Mouse (Mus musculus) 416B (cell line): ENCODE measurements around the gene Gm4846.
"Not testable (repeated sequence)": the region's sequence is repeated elsewhere in the genome, so short reads cannot be mapped to it uniquely, and the experiment has no call there.

Source experiments
- DNase-seq: peaks from one replicate; pipeline ENCODE4 v3.0.0; 2011; ENCODE audit warnings: low read depth

The Gm4846 gene

DNA sequence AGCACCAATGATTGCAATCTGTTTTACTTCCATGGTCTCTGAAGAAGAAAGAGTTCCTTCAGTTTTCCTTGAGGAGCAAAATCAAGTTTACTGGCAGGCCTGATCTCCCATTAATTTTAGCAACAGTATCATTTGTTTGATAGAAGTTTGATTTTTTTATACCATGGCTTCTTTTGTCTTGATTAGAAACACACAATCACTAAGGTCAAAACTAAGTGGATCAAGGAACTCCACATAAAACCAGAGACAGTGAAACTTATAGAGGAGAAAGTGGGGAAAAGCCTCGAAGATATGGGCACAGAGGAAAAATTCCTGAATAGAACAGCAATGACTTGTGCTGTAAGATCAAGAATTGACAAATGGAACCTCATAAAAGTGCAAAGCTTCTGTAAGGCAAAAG is at the start of gene Gm4846:
TSS of gene Gm4846 (minus strand) at position 101 of the 400 bp plus-strand sequence.
- not testable (repeated sequence) for DNase-seq

DNA sequence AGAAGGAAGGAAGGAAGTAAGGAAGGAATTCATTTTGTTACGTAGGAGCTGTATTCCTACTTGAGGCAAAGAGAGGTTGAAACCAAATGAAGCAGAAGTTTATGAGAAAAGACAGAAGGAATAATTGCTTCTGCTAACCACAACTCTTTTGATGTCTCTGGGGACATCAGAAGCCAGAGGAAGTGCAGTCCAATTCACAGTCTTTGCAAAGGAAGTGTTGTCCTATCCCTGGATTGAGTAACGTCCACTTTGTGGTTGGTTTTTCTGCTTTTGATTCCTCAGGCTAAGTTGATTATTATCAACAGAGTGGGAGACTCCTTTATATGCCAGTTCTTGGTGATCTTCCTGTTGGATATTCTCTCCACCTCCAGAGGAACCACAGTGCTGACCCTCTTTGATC is 34.1 kb upstream of the Gm4846 start:
- not testable (repeated sequence) for DNase-seq

DNA sequence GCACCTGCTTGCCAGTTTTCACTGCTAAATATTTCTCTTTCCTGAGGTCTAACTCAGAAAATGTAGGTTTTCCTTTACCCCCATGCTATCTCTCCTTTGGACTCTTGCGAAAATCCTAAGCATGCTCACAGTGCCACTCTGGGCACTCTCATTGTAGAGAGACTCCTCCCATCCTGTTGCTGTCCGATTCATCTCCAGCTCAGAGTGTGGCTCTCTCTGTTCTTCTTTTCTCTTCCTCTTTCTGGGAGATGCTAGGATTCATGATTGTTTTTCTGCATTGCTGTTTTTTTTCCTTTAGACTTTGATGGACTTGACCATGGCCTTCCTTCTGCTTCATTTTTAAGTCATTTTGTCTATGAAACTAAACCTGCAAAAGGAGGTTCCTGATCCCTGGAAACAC is 27.3 kb upstream of the Gm4846 start:
- not testable (repeated sequence) for DNase-seq

DNA sequence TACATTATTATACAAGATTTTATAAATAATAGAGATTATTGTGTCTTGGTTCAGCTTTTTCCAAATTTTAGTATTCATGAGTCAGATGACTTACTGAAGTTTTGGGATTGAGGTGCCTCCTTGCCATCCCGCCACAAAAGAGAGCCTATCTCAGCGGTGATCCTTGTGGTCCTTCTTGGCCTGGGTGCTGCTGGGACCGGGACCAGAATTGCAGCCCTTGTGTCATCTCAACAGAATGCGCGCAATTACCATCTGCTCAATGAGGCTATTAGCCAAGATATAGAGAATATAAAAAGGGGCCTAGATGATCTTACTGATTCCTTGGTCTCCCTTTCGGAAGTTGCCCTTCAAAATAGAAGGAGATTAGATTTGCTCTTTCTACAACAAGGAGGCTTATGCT is 22.2 kb upstream of the Gm4846 start:
- DNase-seq: not testable (repeated sequence)

DNA sequence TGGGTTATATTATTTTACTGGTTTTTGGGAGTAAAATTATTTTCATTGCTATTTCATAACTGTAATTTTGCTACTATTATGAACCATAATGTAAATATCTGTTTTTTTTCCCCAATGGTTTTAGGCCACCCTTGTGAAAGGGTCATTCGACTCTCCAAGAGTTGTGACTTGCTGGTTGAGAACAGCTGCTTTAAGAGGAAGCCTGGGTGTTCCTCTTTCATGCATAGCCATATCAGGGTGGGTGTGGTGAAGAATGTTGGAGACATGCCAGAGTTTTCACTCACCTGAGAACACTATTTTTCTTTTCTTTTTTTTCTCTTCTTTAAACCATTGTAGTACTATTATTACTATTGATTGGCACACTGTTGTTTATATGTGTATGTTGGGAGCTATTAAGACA is 19.2 kb upstream of the Gm4846 start:
- no peak for DNase-seq

DNA sequence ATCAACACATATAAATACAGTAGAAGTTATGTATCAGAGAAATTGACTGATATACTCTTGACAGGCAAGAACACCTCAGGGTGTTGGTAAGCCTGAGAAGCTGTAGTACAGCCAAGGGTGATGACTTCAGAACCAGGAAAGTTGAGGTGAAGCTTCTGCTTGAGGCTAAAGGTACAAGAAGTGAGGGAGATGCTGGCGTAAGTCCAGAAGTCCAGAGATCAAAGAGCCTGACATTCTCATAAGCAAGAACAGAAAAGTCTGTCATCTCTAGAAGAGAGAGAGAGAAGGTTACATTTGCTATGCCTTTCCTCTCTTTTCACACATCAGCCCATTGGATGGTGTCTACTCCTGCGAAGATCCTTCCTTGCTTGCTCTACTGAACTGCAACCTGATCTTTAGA is 6.8 kb upstream of the Gm4846 start:
- DNase-seq: not testable (repeated sequence)

DNA sequence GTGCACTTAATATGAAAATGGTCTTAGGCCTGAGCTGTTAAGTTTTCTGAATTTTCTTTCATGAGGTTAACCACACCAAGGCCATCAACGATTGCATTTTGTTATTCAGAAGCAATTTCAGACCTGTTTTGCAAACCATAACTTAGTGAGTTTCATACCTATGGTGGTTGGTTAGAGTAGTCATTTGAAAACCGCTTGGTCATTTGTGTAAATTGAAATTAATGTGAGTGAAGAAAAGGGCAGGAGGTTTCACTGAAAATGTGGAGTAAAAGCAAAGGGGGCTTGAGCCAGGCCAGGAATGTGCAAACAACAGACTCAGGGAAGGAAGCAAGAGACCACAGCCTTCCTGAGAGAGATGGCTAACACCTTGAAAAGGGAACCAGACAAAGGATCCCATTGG is 17.9 kb downstream of the Gm4846 start:
- DNase-seq: no peak

DNA sequence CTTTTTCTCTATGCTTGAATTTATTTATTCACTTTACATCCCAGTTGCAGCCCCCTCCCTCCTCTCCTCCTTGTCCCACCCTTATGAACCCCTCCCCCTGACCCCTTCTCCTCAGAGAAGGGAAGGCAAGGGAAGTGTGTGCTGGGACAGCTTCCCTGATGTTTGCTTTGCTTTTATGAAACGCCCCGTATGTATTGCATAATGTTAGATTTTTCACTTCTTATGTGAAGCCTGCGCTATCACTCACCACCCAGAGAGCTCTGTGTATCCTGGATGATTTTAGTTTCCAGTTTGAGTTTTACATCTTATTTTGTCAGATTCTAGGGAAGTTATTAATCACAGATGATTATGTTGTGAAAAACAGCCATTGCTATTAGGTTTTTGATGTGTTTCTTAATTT is 30.2 kb downstream of the Gm4846 start:
- no peak for DNase-seq

DNA sequence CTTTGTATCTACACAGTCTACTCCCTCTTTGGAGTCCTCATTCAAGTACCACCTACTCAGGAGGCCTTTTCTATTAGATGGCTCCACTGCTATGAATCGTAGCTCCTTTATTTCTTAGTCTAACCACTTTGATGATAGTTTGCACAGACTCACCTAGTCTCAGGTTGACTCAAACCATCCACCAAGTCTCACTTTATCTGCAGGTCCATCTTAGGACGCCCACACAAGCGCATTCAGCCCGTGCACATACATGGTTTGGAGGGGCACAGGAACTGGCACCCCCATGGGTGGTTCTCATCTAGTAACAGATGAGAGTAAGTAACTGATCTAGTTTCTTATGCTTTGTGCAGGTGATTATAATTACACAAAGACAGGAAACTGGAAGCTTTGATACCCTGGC is 34.8 kb downstream of the Gm4846 start:
- no peak for DNase-seq

DNA sequence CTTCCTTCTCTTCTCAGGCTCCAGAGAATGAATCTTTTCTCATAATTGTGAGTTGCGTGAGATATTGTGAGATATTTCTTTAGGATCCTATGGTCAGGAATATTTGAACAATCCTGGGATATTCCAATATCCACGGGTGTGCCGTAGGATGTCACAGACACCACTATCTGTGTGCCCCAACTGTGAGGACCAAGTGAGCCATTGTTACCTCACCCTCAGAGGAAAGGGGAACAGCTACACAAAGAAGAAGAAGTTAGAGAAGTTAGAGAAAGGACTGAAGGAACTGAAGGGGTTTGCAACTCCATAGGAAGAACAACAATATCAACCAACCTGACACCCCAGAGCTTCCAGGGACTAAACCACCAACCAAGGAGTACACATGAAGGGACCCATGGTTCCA is 55.4 kb downstream of the Gm4846 start:
- no peak for DNase-seq

DNA sequence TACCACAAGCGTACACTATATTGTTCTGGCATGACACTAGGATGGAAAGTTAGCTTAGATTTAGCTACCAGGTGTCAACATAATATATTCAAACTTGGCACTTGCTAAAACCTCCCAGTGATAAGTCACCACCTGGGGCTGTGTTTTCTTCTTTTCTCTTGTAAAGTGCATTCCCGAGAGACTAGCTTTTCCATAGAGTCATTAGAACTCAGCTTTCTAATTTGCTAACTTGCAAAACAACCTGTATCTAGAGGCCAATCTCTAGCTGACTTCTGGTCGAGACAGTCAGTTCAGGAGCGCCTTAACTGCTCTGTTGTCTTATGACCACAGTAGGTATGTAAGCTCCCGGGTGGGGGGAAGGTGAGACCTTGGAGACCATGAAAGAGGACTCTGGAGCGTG is 58.0 kb downstream of the Gm4846 start:
- DNase-seq: no peak
